Mouse (Mus musculus): ENCODE results near the gene Itih3.

Itih3 gene

DNA sequence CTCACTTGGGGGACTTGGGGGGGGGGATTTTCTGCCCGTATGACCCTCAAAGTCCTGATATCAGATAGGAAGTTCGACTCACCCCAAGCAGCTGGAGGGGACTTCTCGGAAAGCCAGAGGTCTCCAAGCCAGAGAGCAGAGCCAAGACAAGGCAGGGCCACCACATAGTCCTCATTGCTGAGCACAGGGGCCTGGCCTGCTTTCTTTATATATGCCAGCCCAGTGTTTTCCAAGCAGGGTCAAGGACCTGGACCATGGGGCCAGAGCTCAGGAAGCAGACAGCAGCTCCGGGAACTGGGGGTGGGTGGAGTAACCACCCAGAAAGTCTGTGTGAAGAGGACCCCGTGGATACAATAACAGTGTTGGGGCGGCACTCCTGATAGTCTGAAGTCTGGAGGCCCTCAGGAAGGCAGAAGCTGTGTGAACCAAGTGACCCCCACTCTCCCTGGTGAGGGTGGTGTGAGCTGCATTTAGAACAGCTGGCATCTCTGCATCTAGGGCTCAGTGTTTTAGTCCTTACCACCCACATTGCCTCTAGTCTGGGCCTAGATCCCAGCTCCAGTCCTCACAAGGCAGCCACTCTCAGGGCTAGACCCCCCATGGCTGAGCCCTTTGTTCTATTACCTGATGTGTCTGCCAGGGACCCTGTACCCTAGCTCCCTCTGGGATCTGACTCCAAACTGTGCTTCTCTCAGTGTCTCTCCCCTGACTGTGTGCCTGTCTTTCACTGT, at the start of gene Itih3:
Itih3 (minus strand) TSS at position 386 of the 731 bp plus-strand sequence.
- no peak for DNase-seq (ENCODE audit: low spot score)

DNA sequence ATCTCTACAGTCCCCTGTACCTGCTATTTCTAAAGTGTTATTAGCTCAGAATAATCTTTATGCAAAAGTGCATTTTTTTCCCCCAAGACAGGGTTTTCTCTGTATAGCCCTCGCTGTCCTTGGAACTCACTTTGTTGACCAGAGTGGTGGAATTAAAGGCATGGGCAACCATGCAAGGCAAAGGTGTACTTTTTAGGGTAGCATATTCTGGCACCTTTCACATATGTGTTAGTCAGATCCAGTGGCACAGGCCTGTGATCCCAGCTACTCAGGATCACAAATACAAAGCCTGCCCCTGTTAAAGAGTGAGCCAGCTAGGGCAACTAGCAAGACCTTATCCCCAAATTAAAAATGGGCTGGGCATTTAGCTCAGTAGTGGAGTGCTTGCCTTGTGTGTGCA, 36.8 kb upstream of the Itih3 start:
- no peak for DNase-seq (ENCODE audit: low spot score)

DNA sequence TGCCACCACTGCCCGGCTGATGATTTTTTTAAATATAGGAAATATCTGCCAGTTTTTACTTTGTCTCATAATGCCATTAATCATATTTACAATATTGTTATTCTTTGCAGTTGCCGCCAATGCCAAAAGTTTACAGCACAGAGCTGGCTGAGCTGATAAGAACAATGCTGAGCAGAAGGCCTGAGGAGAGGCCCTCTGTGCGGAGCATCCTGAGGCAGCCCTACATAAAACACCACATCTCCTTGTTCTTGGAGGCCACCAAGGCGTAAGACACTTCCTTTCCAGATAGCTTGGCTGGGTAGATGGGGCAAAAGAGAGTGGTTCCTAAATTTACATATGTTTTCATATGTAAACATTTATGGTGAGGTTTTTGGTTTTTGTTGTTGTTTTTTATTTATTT, 35.5 kb upstream of the Itih3 start:
- DNase-seq (ENCODE audit: low spot score): no peak

DNA sequence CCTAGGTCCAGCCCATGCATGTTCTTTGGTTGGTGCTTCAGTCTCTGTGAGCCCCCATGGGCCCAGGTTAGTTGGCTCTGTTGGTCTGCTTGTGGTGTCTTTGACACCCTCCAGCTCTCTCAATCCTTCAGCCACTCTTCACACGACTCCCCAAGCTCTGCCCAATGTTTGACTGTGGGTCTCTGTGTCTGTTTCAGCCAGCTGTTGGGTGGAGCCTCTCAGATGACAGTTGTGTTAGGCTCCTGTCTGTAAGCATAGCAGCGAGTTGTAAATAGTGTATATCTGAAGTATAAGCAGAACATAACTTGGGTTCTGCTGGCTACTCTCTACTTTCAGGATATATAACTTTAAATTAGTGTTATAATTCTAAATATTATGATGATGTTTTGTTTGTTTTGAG, 35.0 kb upstream of the Itih3 start:
- no peak for DNase-seq (ENCODE audit: low spot score)

DNA sequence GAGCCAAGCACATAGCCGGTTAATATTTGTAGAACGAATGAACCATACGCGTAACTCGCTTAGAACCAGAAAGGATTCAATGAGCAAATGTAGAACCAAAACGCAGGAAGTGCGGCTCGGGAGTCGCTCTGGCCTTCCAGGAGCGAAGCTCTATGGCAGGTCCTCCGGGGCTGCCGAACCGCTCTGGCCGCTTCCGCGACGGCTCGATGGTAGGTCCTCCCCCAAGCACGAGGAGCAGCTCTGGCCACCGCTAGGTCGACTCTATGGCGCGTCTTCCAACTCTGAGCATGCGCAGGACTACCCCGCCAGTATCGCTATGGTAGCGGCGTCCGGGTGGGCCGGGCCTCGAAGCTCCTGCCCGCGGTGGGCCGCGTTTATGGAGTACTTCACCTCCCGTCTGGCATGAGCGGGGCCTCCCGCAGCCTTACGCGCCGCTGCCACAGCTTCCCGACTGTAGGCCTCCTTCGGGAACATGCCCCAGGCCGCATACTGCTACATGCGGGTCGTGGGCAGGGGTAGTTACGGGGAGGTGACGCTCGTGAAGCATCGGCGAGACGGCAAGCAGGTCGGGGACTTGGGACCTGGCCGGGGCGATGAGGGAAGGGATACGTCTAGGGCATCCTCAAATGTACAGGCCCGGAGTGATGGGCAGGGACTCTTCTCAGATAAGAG, 27.7 kb upstream of the Itih3 start, which contains the start of gene Nek4:
Nek4 (plus strand) TSS at position 224 of the 672 bp plus-strand sequence.
- DNase-seq (ENCODE audit: low spot score): peak; percentile 97

DNA sequence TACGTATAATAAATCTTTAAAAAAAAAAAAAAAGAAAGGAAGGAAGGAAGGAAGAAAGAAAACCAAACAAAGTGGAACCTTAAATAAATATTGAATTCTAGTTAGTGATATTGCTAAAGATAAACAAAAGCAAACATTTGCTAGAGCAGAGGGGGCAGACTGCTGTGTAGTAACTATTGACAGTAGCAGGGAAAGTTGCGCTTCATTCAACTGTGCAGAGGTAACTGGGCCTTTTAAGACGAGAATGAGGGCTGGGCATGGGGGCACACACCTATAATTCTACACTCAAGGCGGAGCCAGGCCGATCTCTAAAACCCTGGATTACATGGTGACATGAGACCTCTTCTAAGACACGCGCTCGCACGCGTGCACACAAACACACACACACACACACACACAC, 26.4 kb upstream of the Itih3 start:
- DNase-seq (ENCODE audit: low spot score): no peak

DNA sequence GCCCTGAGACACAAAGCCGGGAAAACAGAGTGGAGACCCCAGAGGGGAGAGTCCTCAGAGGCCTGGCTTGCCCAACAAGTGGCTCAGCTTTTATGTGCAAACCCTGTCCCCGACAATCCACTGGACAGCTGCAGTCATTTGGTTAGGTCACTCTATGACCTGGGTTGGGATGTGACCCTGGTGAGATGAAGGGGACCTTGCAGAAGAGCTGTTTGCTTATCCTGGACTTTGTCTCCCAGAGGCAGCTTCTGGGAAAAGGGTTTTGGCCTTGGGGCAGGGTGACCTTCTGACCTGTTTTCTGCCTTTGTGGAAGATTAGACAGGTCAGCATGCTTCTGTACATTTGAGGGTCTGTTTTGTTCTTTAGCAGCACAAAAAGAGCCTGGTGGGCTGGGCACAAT, 21.2 kb upstream of the Itih3 start:
- DNase-seq (ENCODE audit: low spot score): no peak

DNA sequence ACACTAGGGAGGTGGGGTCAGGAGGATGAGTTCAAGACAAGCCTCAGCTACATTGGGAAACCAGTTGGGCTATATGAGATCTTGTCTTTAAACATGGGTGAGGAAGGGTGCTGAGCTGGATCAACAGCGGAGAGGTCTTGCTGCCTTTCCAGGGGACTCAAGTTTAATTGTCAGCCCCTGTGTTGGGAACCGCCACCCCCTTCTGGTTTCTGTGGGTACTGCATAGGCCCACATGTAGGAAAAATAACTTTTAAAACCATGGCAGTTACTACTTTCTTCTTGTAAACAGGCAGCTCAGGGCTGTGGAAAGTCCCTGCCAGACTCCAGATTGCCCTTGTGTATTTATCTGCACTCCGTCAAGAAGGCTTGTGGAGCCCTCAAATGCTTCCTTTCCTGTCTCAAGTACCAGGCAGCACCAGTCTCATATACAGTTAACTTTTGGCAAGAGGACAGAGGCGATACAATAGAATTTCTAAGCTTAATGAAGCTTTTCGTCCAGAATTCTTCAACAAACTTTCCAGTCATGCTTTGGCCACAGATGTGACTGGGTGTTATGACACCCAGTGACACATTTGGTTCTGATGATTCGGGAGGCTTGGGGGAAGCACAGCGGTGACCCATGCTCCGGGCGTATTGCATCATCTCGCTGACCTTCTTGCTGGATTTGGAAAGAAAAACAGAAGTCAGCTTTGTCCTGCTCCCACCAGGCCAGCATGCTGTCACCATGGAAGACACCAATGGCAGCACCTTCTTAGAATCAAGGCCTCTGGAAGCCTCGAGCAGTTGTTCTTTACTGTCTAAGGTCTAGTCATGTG, 20.5 kb upstream of the Itih3 start:
- DNase-seq (ENCODE audit: low spot score): peak; percentile 30

DNA sequence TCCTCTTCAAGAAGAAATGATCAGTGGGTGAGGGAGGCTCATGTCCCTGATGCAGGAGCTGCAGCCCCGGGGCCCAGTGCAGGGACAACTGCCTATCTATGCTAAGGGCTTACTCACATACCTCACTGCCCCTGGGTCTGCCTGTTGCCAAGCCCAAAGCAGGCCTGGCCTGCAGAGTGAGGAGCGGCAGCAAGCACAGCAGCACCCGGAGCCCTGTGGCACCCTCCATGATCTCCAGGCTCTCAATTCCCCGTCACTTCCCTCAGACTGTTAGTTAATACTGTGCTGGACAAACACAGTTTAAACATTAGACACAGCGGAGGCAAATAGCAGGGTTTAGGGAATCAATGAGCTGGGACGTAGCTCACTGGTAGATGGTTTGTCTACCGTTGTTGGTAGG, 19.5 kb upstream of the Itih3 start, which contains the start of gene Itih1:
Itih1 (minus strand) TSS at position 252 of the 400 bp plus-strand sequence.
- no peak for DNase-seq (ENCODE audit: low spot score)

DNA sequence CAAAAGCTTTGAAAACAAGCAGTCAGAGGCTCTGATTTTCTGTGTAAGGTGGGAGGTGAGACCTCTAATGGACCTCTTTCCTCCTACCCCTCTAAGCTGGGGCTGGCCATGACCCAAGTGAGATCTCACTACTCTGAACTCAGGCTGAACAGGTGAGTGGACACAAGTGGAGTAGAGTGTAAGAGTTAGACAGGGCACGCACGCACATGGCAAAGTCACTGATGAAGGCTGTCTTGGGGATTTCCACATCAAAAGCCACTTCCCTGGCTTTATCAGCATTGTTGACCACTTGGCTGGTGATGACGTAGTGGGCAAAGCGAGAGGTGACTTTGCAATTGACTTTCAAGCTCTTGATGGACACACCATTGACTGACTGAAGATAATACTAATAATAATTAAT, 18.7 kb upstream of the Itih3 start:
- no peak for DNase-seq (ENCODE audit: low spot score)

DNA sequence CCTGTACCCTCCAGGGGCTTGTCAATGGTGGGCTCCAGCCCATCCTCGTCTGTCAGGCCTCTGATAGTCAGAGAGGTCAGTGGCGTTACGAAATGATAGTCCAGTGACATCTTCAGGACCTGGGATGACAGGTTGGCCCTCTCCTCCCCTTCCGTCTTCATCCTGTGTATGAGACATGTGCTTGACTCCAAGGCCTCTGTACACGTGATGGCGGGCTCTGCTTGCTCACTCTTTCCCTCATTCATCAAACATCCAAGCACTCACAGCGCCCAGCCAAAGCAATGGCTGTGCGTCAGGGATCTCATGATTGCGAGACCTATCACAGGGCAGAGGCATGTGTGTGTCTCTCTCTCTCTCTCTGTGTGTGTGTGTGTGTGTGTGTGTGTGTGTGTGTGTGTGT, 9.8 kb upstream of the Itih3 start:
- DNase-seq (ENCODE audit: low spot score): no peak

DNA sequence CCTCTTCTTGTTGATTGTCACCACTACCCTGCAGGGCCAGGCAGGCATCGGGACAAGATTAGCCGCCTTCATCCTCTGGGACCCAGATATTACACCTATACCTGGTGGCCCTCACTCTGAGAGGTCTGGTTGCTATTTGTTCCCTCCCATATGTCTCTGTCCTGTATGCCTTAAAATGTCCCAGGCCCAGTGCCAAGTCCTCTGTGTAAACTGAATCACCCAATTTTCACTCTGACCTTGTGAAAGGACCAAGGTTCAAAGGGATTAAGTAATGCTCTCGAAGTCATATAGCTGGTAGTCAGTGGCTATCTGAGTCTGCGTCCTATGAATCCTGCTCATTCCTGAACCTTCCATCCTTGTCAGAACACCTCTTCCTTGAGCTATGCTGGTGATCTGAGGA, 6.8 kb upstream of the Itih3 start:
- DNase-seq (ENCODE audit: low spot score): no peak

DNA sequence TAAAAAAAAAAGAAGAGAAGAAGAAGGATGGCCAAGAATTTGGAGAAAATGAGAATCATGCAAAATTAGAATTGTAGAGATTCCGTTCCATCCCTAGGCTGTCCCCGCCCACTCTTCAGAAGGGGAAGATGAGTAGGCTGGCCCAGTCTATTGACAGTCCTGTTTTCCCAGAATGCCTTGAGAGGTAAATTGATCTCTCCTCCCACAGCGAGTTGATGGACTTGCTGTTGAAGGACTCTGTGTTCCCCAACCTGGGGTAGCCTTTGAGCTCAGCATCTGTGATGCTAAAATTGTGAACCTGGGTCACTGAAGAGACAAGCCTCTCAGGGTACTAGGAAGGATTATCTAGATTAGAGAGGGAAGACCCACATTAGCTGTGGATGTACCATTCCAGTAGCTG, 1.9 kb upstream of the Itih3 start:
- no peak for DNase-seq (ENCODE audit: low spot score)

DNA sequence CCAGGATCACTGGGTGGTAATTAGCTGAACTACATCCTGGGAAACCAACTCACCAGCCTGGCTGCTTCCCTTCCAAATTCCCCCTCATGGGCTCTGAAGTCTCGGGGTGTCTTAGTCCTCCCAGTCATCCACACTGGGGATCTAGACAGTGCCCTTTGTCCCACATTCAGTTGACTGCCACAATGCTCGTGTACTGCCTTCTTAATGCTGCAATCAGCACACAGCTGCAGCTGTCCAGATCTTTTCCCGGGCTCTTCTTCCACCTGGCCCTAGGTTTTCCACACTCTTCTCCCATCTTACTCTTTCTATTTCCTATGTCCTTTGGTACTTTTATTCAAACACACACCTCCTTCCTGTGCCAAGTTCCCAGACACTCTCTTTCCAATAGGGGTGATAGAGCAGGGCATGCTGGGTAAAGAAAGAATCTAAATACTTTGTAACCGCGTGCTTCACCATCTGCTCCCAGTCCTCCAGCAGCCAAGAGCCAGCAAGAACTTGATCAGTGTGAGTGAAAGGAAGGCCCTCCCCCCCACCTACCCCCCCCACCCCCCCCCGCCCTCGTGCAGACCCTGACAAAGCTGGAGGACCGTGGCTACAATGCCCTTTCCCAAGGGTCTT, 1.4 kb downstream of the Itih3 start:
- no peak for DNase-seq (ENCODE audit: low spot score)

DNA sequence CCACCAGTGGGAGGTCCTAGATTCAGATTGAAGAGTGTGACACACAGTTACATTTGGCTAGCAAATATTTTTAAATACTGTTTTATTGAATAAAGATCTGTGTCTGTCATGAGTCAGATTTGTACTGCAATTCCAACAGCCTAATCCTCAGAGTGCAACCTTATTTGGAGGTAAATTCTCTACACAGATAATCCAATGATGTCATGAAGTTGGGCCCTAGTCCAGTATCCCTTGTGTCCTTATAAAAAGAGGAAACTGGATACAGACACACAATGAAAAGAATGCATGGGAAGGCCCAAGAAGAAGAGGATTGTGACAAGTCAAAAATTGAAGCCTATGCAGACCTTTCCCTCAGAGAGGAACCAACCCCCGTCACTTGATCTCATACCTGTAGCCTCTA, 7.0 kb downstream of the Itih3 start:
- DNase-seq (ENCODE audit: low spot score): no peak

DNA sequence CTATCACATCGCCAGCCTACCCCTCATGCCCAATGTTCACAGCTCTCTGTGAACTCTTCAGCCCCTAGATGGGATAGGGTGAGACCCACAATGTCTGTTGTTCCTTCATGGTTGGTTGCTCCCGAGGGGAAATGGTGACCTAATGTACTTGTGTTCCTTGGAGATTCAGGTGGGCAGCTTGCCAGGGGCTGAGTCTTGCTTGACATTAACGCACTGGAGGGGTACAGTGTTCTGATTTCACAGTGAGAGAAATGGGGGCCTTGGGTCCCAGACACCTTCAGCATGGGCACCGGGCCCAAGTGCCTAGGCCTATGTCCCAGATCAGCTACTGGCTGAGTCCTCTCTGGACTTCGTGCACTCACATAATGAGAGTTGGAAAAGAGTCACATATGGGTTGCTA, 10.2 kb downstream of the Itih3 start:
- peak; percentile 42 for DNase-seq (ENCODE audit: low spot score)

DNA sequence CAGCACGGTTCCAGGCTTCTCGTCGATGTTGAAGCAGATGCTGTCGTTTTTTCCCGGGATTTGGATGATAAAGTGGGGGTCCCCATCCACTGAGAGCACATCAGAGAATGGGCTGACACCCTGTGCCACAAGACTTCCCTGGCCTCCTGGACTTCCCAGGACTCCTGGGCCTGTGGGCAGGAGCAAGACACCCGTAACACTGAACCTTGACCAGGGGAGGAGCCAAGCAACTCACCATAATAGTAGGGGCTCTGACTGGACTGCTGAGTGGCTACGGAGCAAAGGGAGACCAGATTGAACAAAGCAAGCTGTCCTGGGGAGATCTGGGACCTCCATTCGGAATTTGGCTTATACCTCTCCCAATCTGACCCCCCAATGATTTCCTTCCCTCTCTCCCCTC, 10.9 kb downstream of the Itih3 start:
- no peak for DNase-seq (ENCODE audit: low spot score)

DNA sequence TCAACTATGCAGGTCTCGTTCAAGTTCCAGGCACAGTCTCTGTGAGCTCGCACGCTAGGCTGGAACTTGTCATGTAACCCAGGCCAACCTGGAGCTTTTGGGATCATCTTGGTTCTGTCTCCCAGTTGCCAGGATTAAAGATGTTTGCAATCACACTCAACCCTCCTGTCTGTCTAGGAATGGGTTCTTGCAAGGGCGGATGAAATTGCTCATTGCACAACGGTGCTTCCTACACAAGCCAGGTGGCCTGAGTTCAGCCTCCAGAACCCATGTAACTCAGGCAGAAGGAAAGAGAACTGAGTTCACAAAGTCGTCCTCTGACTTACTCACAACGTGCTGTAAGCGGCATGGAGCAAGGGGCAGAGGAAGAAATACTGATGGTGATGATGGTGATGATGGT, 12.4 kb downstream of the Itih3 start:
- DNase-seq (ENCODE audit: low spot score): no peak

DNA sequence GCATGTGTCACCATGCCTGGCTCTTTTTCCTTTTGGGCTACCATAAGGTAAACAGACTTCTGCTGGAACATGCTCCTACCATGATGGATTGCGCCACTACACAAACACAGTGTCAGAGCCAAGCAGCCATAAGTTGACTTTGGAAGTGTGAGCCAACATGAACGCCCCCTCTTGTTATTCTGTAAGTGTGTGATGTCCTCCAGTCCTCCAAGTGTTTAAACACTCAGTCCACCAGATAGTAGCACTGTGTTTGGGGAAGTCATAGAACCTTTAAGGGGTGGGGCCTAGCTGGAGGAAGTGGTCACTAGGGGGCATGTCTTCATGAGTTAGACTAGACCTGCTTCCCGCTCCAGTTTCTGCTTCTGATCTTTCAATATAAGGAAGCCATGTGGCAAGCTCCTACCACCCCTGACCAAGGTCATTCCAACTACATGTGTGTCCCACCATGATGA, 15.7 kb downstream of the Itih3 start:
- DNase-seq (ENCODE audit: low spot score): no peak

DNA sequence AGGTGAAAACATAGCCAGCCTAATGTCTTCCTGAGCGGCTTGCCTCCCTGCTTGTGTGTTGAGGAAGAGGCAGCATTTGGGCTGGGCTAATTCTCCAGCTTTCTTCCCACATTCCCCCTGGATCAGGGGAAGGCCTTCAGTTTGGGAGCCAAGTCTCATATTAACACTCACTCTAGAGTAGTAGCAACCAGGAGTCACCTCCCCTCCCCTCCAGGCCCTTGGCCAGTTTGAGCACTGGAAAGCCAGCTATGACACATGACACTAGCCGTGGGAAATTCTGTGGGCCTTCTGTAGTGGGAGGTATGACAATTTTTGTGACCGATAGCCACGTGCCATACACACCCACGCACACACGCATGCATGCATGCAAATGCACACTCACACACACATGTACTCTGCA, 17.6 kb downstream of the Itih3 start:
- DNase-seq (ENCODE audit: low spot score): no peak

DNA sequence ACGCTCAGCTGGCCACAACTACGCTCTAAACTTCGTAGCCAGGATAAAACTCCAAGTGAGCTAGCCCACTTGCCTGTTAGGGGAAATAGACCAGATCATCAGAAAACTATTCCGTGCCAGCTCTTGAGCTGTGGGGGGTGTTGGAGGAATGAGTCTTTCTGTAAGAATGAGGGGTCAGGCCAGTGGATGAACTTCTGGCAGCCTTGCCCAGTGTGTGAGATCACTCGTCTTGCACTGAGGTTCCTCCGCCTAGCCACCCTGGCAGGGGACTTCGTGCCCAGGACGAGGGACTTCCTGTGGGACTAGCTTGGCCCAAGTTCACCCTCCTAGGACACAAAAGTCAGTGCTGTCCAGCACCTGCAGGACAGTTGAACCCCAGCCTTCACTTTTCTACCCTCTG, 19.3 kb downstream of the Itih3 start:
- no peak for DNase-seq (ENCODE audit: low spot score)

DNA sequence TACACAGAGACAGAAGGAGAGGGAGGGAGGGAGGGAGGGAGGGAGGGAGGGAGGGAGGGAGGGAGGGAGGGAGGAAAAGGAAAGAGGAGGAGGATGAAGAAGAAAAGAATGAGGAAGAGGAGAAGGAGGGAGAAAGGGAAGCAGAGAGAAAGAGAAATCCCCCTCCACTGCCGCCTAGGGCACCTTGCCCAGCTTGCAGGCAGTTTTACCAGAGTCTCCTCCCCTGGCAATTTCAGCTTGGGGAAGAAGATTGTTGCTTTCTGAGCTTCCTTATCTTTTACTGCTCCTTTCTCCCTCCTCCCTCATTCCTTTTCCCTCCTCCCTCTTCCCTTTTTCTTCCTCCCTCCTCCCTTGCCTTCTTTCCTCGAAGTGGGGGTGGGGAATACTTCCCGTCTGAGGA, 20.5 kb downstream of the Itih3 start:
- no peak for DNase-seq (ENCODE audit: low spot score)
